Mouse (Mus musculus) urinary bladder, postnatal 4 days (tissue): ENCODE measurements around the gene Sirt2.

Experiments used
- DNase-seq, 2 experiments: peaks; one replicate each; pipeline ENCODE4 v3.0.0; 2021 to 2022; ENCODE audit warnings: low spot score in 2 of 2

Sirt2 gene

GRCm38 (mm10) chr7:28766173-28766879 lies at the start of gene Sirt2:
Gene Sirt2 (plus strand): TSS chr7:28766735.
- peak; percentile 95 to 96 for DNase-seq

- no peak for DNase-seq
Observed at GRCm38 (mm10) chr7:28717726-28718125, 48.8 kb upstream of the Sirt2 start.

- no peak for DNase-seq
Observed at GRCm38 (mm10) chr7:28719159-28719558, 47.4 kb upstream of the Sirt2 start.

- DNase-seq, result no peak
Observed at GRCm38 (mm10) chr7:28719650-28720049, 46.9 kb upstream of the Sirt2 start.

- no peak for DNase-seq
Observed at GRCm38 (mm10) chr7:28720753-28721537, 45.6 kb upstream of the Sirt2 start.

- DNase-seq, result no peak
Observed at GRCm38 (mm10) chr7:28722079-28722478, 44.5 kb upstream of the Sirt2 start.

- no peak for DNase-seq
Observed at GRCm38 (mm10) chr7:28724613-28725012, 41.9 kb upstream of the Sirt2 start.

- peak; percentile 58 to 81 for DNase-seq
Observed at GRCm38 (mm10) chr7:28726600-28726999, 39.9 kb upstream of the Sirt2 start.

- DNase-seq, result no peak
Observed at GRCm38 (mm10) chr7:28727649-28728340, 38.7 kb upstream of the Sirt2 start.

GRCm38 (mm10) chr7:28732341-28733142 lies 34.0 kb upstream of the Sirt2 start:
- peak; percentile 54 to 73 for DNase-seq

GRCm38 (mm10) chr7:28733211-28733610 lies 33.3 kb upstream of the Sirt2 start:
- DNase-seq, result no peak

GRCm38 (mm10) chr7:28735701-28736100 lies 30.8 kb upstream of the Sirt2 start:
- DNase-seq, result no peak

GRCm38 (mm10) chr7:28739829-28740228 lies 26.7 kb upstream of the Sirt2 start:
- DNase-seq, result no peak

GRCm38 (mm10) chr7:28740949-28741348 lies 25.6 kb upstream of the Sirt2 start:
- DNase-seq, result no peak

GRCm38 (mm10) chr7:28741368-28741708 lies 25.2 kb upstream of the Sirt2 start:
- DNase-seq, result no peak

GRCm38 (mm10) chr7:28741709-28742438 lies 24.7 kb upstream of the Sirt2 start, which contains the start of the genes Mrps12 and Sars2:
Gene Mrps12 (minus strand): TSS chr7:28741820.
Gene Sars2 (plus strand): TSS chr7:28741992.
- peak; percentile 91 for DNase-seq

GRCm38 (mm10) chr7:28749935-28750334 lies 16.6 kb upstream of the Sirt2 start:
- DNase-seq, result no peak

- no peak for DNase-seq
Observed at GRCm38 (mm10) chr7:28756079-28756478, 10.5 kb upstream of the Sirt2 start, which contains the start of gene Ccer2. Gene Ccer2 (plus strand): TSS chr7:28756174.

- DNase-seq, result no peak
Observed at GRCm38 (mm10) chr7:28758623-28759022, 7.9 kb upstream of the Sirt2 start.

- no peak for DNase-seq
Observed at GRCm38 (mm10) chr7:28761907-28762306, 4.6 kb upstream of the Sirt2 start.

GRCm38 (mm10) chr7:28765211-28765610 lies 1.3 kb upstream of the Sirt2 start:
- DNase-seq, result no peak
